Mouse (Mus musculus) thymus, adult 2 months (tissue): ENCODE measurements around the gene Sgce.

Experiments used
- CTCF ChIP-seq: fragments of 200-500 bp; IDR thresholded peaks from 2 replicates; pipeline ENCODE4 v1.5.1; 2012; ENCODE audit warnings: mild to moderate bottlenecking, control low read depth, low read length, moderate library complexity, borderline replicate concordance; ENCODE audit not compliant: control insufficient read depth, poor library complexity, insufficient read depth; ENCODE audit errors: extremely low read depth
- POLR2A ChIP-seq: fragments of 200-500 bp; IDR thresholded peaks from 2 replicates; pipeline ENCODE4 v1.6.1; 2012; ENCODE audit warnings: mild to moderate bottlenecking, low read length, control low read depth, moderate library complexity; ENCODE audit not compliant: control insufficient read depth, poor library complexity, insufficient read depth; ENCODE audit errors: extremely low read depth

- TF ChIP-seq POLR2A (no peak), CTCF (no peak)
These were observed 94.3 kb downstream of the Sgce start for GRCm38 (mm10) chr6:4652596-4653134.
